ENCODE assay signal across 16 mouse cellular contexts in the genomic region with DNA sequence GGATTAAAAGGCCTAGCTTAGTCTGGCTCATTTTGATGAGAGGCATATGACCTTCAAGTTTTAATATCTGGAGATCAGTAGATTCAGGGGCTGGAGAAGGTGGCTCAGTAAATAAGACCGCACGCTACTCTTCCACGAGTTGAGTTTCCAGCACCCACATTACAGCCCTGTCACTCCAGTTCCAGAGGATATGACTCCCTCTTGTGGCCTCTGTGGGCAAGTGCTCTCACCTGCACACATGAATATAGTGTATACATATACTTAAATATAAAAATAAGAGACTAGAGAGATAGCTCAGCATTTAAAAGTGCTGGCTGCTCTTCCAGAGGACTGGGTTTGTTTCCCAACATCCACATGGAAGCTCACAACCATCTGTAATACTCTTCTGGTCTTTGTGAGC.
DNase-seq lines count a peak whose midpoint lies in the region; ATAC-seq and TF ChIP-seq lines count a peak whose summit lies in the region.
"Had no signal": no experiment of that assay in that cellular context is flagged by ENCODE, and none has a peak within 500 bp of the region (broad histone marks: within the 10 kb centered on the region; RNA-seq: fewer than 3 reads in every experiment).

No protein-coding gene starts in this region.

- H3K27ac ChIP-seq in heart, adult 2 months = no peak overlapping the region
- H3K27ac ChIP-seq in heart, embryonic 11.5 days (ENCODE audit: low read depth, low read length) = no peak overlapping the region
- H3K27ac ChIP-seq in liver, embryonic 14.5 days = no peak overlapping the region
- H3K27ac ChIP-seq in liver, embryonic 12.5 days = no peak overlapping the region
- H3K27ac ChIP-seq: forebrain, embryonic 10.5 days; heart, embryonic 13.5 days; midbrain, embryonic 13.5 days had no signal

- WGBS in heart, adult 2 months = 93% methylated on average over 3 of the region's 3 CpGs
- WGBS in heart, embryonic 11.5 days (ENCODE audit: insufficient replicate concordance) = 95% methylated on average over 3 of the region's 3 CpGs
- WGBS in liver, embryonic 14.5 days (ENCODE audit: insufficient replicate concordance) = 87% methylated on average over 3 of the region's 3 CpGs
- 87% methylated on average over 3 of the region's 3 CpGs for WGBS in liver, embryonic 12.5 days (ENCODE audit: insufficient replicate concordance)

- H3K4me1 ChIP-seq in heart, adult 2 months (ENCODE audit: control insufficient read depth, insufficient read depth, low read length) = no peaks in the 10 kb centered on the region
- peaks cover 5% of the 10 kb centered on the region; the same call in 1 of the 2 replicates for H3K4me1 ChIP-seq in heart, embryonic 11.5 days (ENCODE audit: control insufficient read depth, insufficient read depth, low read length)
- H3K4me1 ChIP-seq in liver, embryonic 14.5 days (replicated peaks; ENCODE audit: control insufficient read depth in 2 of 2, insufficient read depth in 2 of 2, low read length in 1 of 2) = no peaks in the 10 kb centered on the region
- no peaks in the 10 kb centered on the region for H3K4me1 ChIP-seq in liver, embryonic 12.5 days
- H3K4me1 ChIP-seq in E14TG2a.4 (replicated peaks; ENCODE audit: low read depth, low read length) = peaks cover 44% of the 10 kb centered on the region
- H3K4me1 ChIP-seq: forebrain, embryonic 10.5 days; midbrain, embryonic 13.5 days had no signal

- ATAC-seq in heart, embryonic 11.5 days (replicated peaks; ENCODE audit: insufficient number of reproducible peaks, low FRiP score, low TSS enrichment) = no peak
- ATAC-seq in liver, embryonic 14.5 days (ENCODE audit: insufficient read depth) = no peak
- ATAC-seq in liver, embryonic 12.5 days = no peak
- ATAC-seq in inflammation-experienced regulatory T-cells, adult 6 months = no peak
- ATAC-seq: midbrain, embryonic 13.5 days had no signal

- H3K9ac ChIP-seq in heart, adult 2 months (ENCODE audit: low read depth, low read length) = no peak overlapping the region
- H3K9ac ChIP-seq in heart, embryonic 11.5 days (ENCODE audit: low read depth, low read length) = no peak overlapping the region
- H3K9ac ChIP-seq in liver, embryonic 14.5 days (replicated peaks) = no peak overlapping the region
- H3K9ac ChIP-seq in liver, embryonic 12.5 days = no peak overlapping the region
- H3K9ac ChIP-seq: heart, embryonic 13.5 days; midbrain, embryonic 13.5 days had no signal

- intact Hi-C loops in heart, adult 2 months (cut with DNase I) = no loop called here

- TF ChIP-seq POLR2A in heart, adult 2 months (IDR thresholded peaks at IDR 0.05; ENCODE audit: insufficient read depth, low read depth, low read length) = no peak
- TF ChIP-seq POLR2A in brain, embryonic 14.5 days (IDR thresholded peaks at IDR 0.05; ENCODE audit: borderline replicate concordance, extremely low read depth, insufficient read depth, insufficient read length, poor library complexity, severe bottlenecking) = no peak

- no peaks in the 10 kb centered on the region for H3K79me2 ChIP-seq in heart, adult 2 months (replicated peaks; ENCODE audit: control insufficient read depth, insufficient read depth, low read length)

- DNase-seq in heart, adult 2 months = no peak
- no peak for DNase-seq in liver, embryonic 14.5 days (ENCODE audit: low read depth in 3 of 3, low spot score in 3 of 3)
- no peak for DNase-seq in brain, embryonic 14.5 days (ENCODE audit: low read depth)
- no peak for DNase-seq in kidney, postnatal 10 days
- DNase-seq: adrenal gland, postnatal 36 days; cerebellum, adult 9-10 months; gastrocnemius, postnatal 36 days; lung, adult 18-20 months; thymus, adult 18-20 months had no signal

- no peak for TF ChIP-seq EP300 in heart, adult 2 months (IDR thresholded peaks at IDR 0.05; ENCODE audit: insufficient read depth, low read depth, low read length)
- no peak for TF ChIP-seq EP300 in liver, embryonic 14.5 days (IDR thresholded peaks at IDR 0.05; ENCODE audit: low read depth)

- no peak overlapping the region for H3K4me2 ChIP-seq in heart, embryonic 11.5 days
- H3K4me2 ChIP-seq in liver, embryonic 14.5 days (ENCODE audit: low read depth) = no peak overlapping the region
- no peak overlapping the region for H3K4me2 ChIP-seq in liver, embryonic 12.5 days
- H3K4me2 ChIP-seq: heart, embryonic 13.5 days; midbrain, embryonic 13.5 days had no signal

- no peak overlapping the region for H3K4me3 ChIP-seq in heart, adult 2 months
- no peak overlapping the region for H3K4me3 ChIP-seq in heart, embryonic 11.5 days (ENCODE audit: low read depth, low read length)
- H3K4me3 ChIP-seq in liver, embryonic 14.5 days (ENCODE audit: insufficient read depth in 1 of 2, low read depth in 2 of 2, low read length in 2 of 2) = no peak overlapping the region
- no peak overlapping the region for H3K4me3 ChIP-seq in liver, embryonic 12.5 days
- H3K4me3 ChIP-seq in E14TG2a.4 (replicated peaks; ENCODE audit: low read length) = no peak overlapping the region
- H3K4me3 ChIP-seq: forebrain, embryonic 10.5 days; heart, embryonic 13.5 days; midbrain, embryonic 13.5 days had no signal

- H3K9me3 ChIP-seq in heart, embryonic 11.5 days (replicated peaks; ENCODE audit: control insufficient read depth, low read length) = no peaks in the 10 kb centered on the region
- no peaks in the 10 kb centered on the region for H3K9me3 ChIP-seq in liver, embryonic 14.5 days (ENCODE audit: control insufficient read depth, low read length)
- H3K9me3 ChIP-seq in liver, embryonic 12.5 days (replicated peaks) = no peaks in the 10 kb centered on the region
- no peaks in the 10 kb centered on the region for H3K9me3 ChIP-seq in E14TG2a.4 (ENCODE audit: low read length)
- H3K9me3 ChIP-seq: forebrain, embryonic 10.5 days; heart, embryonic 13.5 days had no signal

- no peaks in the 10 kb centered on the region for H3K27me3 ChIP-seq in heart, adult 2 months (ENCODE audit: control insufficient read depth, insufficient read depth, low read length)
- H3K27me3 ChIP-seq in heart, embryonic 11.5 days (ENCODE audit: control insufficient read depth, insufficient read depth, low read length) = no peaks in the 10 kb centered on the region
- H3K27me3 ChIP-seq in liver, embryonic 14.5 days (ENCODE audit: control insufficient read depth, insufficient read depth, low read length) = no peaks in the 10 kb centered on the region
- no peaks in the 10 kb centered on the region for H3K27me3 ChIP-seq in liver, embryonic 12.5 days (replicated peaks)
- H3K27me3 ChIP-seq in E14TG2a.4 (ENCODE audit: insufficient read depth, low read length) = no peaks in the 10 kb centered on the region
- H3K27me3 ChIP-seq: heart, embryonic 13.5 days; midbrain, embryonic 13.5 days had no signal

- no peaks in the 10 kb centered on the region for H3K36me3 ChIP-seq in heart, adult 2 months (ENCODE audit: control insufficient read depth, insufficient read depth, low read length)
- peaks cover 71% of the 10 kb centered on the region for H3K36me3 ChIP-seq in heart, embryonic 11.5 days (ENCODE audit: control insufficient read depth, insufficient read depth, low read length)
- peaks cover 26% of the 10 kb centered on the region for H3K36me3 ChIP-seq in liver, embryonic 14.5 days (replicated peaks; ENCODE audit: control insufficient read depth, insufficient read depth, low read depth)
- H3K36me3 ChIP-seq in liver, embryonic 12.5 days = peaks cover 97% of the 10 kb centered on the region
- peaks cover 87% of the 10 kb centered on the region for H3K36me3 ChIP-seq in E14TG2a.4 (ENCODE audit: insufficient read depth, low read length)

- TF ChIP-seq CTCF in heart, adult 2 months (IDR thresholded peaks at IDR 0.05) = peak; percentile 46
- peak; percentile 26 for TF ChIP-seq CTCF in liver, embryonic 14.5 days (IDR thresholded peaks at IDR 0.05; ENCODE audit: low read depth)
- peak; percentile 58 for TF ChIP-seq CTCF in E14TG2a.4 (conservative IDR thresholded peaks at IDR 0.05; ENCODE audit: low read length)
- peak; percentile 14; the same call in 1 of the 2 replicates for TF ChIP-seq CTCF in brain, embryonic 14.5 days (IDR thresholded peaks at IDR 0.05; ENCODE audit: borderline replicate concordance, extremely low read depth, insufficient read depth, insufficient read length)
